Mouse (Mus musculus): ENCODE measurements at regions not wholly inside any gene's neighbourhood (a gene's known extent, or its start where the extent isn't known, plus 50 kb on each side); places are given as distances from the start of the nearest gene placed in this dataset.
"Not testable (repeated sequence)": the region's sequence is repeated elsewhere in the genome, so short reads cannot be mapped to it uniquely, and the experiment has no call there.

DNA sequence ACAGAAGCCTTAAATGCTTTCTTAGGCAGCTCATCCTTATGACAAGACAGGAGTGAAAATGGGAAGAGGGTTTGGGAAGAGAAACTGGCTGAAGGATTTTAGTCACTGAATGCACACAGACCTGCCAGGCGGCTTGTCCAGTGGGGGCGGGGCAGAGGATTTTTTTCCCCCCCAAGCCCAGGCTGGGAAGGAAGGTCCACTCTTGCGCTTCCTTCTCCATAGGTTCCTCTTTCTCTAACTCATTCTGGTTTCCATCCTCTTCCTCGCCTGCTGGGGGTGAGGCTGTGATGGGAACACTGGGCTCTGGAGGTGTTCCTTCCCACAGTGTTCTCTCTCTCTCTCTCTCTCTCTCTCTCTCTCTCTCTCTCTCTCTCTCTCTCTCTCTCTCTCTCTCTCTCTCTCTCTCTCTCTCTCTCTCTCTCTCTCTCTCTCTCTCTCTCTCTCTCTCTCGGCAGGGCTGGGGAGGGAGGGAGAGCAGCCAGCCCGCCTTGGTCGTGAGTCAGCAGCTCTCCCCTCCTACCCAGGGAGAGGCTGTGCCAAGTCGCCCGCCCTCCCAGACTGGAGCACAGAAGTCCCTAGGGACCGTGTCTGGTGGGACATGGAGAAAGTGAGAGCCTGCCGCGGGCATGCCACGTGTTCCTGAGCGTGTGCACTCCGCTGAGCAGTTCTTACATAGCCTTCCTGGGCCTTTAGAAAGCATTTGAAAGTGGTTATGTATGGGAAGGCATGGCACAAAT lies 150.0 kb downstream of the Kcnrg start:
- DNase-seq (ENCODE audit: low spot score) = peak; percentile 56

DNA sequence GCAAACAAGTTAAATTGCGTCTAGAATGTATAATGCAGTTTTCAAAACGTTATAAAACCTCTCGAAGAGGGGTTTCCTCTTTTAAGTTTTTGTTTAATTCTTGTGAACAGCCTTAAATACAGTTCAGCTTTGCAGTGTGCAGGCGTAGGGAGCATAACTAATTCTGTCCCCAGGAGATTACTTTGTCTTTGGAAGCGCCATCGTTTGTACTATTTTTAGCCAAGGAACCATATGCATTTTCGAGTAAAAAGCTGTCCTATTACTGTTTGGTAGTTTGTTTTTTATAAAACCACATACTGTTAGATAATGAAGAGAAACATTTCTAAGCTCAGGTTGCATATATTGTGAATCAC lies 150.5 kb downstream of the Kcnrg start:
- no peak for DNase-seq (ENCODE audit: low spot score)

DNA sequence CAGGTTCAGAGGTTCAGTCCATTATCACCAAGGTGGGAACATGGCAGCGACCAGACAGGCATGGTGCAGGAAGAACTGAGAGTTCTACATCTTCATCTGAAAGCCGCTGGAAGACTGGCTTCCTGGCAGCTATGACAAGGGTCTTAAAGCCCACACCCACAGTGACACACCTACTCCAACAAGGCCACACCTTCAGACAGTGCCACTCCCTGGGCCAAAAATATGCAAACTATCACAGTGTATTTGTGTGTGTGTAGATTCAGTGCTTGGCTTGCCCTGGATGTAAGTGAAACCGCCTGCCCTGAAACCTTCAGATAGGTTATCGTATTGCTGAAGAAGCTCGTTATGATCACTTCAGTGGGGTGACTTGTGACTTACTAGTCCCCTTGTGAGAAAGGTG lies 151.3 kb downstream of the Kcnrg start:
- DNase-seq (ENCODE audit: low spot score) = no peak

DNA sequence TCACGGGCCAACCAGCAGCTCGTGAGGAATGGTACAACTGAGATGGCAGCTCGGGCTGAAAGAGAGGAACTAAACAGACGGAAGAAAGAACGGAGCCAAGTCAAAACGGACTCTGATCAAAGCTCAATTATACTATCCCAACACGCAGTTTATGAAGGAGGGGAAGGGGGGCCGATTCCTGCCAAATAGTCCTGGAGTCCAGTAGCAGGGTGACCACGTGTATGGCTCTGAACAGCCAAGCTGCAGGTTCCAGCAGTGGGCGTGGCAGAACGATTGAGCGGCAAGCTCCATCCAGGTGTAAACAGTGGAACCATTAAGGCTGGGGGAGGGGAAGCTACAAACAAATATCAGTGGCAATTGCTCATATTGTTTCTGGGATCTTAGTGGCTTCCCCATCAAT lies 152.9 kb downstream of the Kcnrg start:
- not testable (repeated sequence) for DNase-seq (ENCODE audit: low spot score)

DNA sequence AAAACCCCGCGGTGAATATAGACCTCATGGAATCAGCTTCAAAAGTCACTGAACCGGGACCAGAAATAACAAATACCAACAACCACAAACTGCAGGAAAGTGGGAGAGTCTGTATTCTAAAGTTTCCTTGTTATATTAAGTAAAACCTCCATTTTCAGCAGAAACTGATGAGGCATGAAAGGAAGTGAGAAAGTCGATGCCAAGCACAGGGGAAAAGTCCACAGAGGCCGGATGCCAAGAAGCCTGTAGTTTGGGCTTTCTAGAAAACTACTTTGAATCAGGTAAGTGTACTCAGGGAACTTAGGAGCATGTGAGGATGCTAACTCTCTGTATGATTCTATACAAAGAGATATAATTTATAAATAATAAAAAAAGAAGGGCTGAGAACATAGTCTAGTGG lies 154.8 kb downstream of the Kcnrg start:
- no peak for DNase-seq (ENCODE audit: low spot score)

DNA sequence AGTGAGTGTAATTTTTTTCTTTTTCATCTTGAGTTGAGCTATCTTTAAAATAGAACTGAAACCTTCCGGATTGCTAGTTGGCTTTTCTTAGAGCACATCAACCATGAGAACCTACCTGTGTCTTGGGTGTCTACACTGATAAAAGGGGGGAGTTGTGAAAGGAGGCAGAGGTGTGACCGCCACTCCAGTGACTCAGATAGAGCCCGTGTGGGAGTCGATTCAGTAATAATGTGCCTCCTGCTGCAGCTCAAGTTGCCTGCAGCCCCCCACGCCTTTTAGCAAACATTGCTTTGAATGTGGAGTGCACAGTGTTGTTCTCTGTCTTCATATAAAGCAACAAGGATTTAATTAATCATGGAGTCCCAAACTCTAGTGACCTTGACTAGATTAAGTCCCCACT lies 162.6 kb downstream of the Kcnrg start:
- no peak for DNase-seq (ENCODE audit: low spot score)

DNA sequence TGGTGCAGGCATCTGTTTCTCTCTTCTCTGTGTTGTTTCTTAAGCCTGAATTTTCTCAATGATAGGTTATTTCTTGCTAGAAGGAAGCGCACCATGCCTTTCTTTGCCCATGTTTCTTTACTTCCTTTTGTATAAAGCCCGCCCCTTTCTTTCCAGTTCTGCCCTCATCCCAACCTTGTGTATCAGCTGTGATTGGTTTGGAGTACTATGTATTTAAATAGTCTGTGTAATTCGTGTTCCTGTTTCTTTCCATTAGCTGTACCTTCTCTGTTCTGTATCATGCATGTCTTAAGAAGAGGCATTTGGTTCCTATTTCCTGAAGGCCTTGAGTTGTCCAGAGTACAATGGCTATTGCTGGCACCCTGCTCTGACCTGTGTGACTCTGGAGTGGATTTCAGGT lies 166.9 kb downstream of the Kcnrg start:
- no peak for DNase-seq (ENCODE audit: low spot score)

DNA sequence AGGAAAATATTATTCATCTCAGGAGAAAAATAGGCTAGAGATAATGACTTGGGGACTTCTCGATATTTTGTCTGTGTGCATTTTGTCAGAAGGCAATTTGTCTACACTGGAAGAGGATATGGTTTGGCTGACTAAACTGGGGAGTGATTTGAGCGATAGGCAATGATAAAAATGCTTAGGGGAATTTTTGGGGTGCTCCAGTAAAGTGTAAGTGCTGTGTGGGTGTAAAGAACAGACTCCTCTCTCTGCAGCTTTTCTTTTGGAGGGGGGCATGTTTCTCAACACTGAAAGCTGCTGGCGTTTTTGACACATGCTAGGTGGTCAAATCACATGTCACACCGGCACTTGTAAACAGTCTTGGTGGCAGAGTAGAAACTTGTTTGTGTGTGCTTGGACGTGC lies 171.4 kb downstream of the Kcnrg start:
- no peak for DNase-seq (ENCODE audit: low spot score)

DNA sequence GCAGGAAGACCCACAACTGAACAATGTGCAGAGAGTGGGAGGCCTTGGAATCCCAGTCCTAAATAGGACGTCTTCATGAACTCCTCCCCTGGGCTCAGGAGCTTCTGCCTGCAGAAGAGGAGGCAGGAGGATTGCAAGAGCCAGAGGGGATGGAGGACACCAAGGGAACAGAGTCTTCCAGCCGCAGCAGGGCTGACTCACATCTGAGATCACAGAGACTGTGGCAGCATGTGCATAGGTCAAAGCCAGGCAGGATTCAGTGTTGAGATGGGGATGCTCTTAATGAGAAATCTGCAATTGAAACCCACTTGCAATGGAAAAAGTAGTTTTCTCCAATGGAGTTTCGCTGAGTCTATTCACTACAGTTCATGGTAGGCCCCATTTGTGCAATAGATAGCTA lies 175.9 kb downstream of the Kcnrg start:
- no peak for DNase-seq (ENCODE audit: low spot score)

DNA sequence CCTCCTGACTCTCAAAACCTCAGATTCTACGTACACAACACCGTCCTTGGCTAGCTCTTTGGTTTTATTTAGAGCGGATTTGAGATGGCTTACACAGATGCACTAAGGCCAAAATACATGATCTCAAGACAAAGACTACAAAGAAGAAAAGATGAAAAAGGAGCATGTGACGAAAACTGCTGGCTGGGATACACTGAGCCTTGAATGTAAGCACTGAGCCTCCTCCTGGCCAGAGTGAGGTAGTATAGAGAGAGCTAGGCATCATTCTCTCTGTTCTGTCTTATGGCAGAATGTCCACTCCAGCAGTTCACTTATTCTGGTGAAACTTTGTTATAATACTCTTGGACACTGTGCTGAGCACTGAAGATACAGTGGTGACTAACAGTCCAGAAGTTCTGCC lies 177.4 kb downstream of the Kcnrg start:
- no peak for DNase-seq (ENCODE audit: low spot score)

DNA sequence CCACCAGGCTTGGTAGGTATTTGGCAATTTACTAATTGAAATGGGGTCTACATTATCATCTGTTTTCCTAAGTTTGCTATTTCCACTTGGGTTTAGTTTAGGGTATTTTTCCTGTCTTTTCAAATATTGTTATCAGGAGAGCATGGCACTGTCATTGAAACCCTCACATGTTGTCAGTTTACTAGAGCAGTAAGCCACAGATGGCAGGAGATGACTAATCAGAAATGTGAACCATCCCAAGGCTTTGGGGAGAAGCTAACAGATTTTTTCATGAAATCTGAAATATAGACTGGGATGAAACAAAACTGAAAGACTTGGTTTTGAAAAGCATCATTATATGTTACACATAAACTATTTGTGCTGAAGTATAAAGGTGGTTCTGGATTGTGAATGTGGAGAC lies 178.8 kb downstream of the Kcnrg start:
- no peak for DNase-seq (ENCODE audit: low spot score)

DNA sequence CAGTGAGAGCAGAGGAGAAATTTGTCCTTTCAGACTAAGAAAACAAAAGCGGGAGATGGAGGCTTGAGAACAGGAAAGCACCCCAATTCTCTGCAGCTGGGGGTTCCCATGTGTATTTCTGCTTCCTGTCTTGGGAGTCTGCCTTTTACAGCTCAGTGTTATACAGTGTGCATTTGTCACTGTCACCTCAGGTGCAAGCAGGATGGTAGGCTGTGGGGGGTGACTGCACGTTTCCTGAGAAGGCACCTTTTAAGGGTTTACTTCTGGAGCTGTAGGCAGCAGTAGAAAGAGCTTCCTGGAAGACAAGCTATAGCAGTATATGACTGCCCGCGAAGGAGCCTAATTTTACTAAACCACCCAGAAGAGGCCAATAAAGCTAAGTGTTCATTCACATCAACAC lies 180.5 kb downstream of the Kcnrg start:
- DNase-seq (ENCODE audit: low spot score) = no peak

DNA sequence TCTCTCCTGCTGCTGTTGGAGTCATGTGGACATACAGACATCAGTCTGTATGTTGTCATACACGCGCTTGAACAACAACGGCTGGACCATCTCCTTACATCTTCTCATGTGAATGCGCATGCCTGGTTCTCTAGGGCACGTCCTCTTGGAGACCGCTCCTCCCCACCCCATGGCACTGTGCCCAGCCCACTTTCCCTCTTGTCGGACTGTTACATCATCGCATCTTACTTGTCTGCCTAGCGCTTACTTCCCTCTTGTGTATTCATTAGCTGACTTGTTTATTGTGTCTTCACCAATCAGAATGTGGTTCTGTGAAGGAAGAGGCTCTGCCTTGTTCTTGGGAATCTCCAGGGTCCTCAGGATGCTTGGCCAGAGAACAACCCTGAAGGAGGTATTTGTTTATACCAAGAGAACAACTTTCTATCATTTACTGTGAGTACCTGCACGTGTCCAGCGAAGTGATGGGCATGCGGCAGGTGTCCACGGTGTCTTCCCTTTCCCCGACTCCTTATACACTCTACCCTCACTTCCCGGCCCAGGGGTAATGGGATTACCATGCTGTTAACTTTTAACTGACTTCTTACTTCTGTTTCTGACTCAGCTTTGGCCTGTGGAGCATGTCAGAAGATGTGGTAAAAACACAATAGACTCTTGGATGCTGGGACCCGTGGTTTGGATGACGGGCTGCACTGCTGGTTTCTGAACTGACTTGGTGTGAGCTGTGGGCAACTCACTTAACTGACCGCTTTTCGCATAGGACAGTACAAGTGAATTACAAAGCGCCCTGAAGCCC lies 181.9 kb downstream of the Kcnrg start:
- no peak for DNase-seq (ENCODE audit: low spot score)

DNA sequence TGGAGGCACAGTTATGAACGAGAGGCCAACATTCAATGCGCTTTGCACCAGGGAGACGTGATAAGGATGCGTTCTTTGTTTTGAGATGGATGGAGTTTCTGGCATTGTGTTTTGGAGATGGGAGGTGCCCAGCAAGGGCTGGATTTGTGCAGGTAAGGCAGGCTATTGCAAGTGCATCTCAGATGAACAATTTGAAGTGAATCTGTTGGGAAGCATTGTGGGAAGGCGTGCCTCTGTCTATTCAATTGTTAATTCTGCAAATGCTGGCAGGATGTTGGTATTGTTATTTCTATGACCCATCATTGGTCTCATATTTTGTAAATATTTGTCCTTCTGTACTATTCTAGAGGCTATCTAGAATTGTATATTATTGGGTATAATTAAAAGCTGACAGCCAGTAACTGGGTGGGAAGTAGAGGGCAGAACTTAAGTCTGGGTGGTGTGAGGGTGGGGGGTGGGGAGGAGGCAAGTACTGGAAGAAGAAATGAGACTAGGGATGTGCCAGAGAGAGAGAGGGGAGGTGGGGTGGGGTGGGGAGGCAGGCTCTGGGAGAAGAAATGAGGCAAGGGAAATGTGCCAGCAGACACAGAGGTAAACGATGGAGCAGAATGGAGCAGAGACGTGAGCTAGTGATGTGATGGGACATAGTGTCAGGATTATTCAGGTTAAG lies 188.9 kb downstream of the Kcnrg start:
- DNase-seq (ENCODE audit: low spot score) = no peak

DNA sequence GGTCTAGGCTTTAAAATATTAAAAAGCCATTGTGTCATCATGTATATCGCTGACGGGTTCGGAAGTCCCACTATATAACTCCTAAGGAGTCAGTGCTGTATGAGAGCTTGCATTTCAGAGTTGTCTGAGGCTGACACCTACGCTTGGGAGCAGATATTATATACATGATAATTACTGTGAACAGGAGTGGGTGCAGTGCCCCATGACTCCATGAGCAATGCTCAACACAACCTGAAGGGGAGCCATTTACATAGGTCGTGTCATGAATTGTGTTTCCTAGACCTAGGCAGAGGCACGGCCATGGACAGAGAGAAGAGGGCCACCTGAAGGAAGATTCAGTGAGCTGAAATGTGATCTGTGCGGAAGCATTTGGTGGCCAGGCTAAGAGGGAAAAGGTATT lies 189.4 kb downstream of the Kcnrg start:
- no peak for DNase-seq (ENCODE audit: low spot score)

DNA sequence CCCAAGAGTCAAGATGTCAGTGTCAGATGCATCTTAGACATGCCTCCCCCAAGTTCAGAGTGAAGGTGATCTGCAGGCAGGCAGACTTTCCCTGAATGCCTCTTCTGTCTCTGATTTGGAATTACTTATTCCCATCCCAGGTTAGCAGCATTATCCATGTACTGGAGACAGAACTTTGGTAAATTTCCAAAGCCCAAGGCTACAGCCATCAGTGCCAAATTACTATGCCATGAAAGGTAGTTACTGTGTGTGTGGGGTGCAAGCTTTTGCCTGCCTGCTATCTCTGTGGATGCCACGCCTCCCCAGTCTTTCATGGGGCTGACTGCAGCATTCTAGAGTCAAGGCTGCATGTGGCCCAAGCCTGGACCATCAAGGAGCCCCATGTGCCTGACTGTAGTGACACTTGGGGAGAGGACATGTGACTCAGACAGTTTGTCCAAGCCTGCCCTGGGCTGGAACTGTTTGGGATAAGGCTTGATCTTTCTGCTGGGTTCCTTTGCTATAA lies 196.2 kb downstream of the Kcnrg start:
- DNase-seq (ENCODE audit: low spot score) = no peak

DNA sequence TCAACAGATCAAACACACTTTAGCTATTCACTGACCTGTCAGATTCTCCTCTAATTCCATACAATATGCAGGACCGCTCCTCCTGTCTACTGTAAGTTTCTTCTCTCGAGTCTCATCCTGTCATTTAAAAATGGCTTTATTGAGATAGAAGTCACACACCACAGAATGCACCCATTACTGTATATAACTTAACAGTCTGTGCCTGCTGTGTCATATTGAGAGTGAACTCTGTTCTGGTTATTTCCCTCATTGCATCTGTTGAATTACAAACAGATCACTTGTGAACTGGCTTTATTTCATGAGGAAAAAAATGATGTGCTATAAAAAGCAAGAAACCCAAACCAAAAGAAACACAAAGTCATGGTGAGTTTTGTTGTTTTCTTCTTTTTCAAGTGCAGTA lies 198.2 kb downstream of the Kcnrg start:
- no peak for DNase-seq (ENCODE audit: low spot score)

DNA sequence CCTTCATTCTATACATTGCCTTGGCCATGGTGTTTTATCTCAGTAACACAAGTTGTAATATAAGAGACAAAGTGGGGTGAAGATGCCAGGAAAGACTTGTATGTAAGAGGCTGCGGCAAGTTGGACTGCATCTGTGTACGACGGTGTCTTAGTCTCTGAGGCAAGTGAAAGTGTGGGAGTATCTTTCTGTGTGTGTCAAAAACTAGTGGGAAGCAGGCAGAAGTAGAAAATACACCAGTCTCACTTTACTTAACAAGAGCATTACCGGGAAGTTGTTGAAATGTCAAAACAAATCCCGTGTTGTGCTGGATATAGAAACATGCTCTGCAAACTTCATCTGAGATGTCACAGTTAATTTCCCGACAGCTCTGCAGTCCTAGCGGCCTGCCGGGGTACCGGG lies 200.9 kb downstream of the Kcnrg start:
- DNase-seq (ENCODE audit: low spot score) = no peak

DNA sequence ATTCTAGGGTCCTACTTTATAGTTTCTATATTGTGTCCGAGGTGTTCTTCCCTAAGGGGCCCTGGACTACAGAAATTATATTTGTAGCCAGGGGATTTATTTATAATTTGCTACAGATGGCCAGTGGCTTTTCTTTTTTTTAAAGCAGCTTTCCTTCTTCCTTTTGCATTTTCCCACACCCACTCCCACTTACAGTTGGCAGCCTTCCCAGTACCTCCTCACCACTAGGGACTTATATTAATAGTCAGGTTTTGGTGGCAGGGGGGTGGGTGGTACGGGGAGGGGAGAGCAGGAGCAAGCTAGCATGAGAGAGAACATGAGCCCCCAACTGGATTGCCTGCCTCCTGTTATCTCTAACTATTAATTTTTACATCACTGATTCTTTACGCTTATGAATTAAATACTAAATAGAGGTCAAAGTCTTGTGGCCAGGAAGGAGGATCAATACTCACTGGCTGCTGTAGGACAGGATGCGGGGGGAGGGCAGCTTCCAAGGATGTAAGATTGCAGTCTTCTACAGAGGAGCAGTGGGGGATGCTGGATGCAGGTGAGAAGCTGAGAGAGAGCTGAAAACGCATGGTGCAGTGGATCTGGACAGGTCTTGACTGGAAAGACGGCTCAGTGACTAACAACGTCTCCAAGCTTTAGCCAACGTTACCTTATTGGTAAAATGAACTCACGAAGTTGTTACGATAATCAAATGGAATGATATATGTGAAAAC lies 202.6 kb downstream of the Kcnrg start:
- no peak for DNase-seq (ENCODE audit: low spot score)

DNA sequence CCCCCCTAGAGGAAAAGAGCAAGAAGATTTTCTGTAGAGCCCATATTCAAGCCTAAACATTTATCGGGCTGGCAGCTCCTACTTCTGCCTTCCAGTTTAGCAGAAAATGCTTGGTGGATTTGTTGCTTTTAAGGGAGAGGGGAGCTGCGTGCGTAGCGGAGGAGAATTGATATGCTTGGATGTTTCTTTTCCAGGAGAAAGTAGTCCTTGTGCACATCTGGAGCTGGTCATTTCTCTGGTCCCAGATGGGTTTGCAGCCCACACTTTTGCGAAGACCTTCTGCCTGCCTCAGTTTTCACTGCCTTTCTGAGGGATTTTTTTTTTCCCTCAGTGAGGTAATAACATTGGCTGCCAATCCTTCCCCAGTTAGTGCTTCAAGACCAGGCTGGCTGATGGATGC lies 203.6 kb downstream of the Kcnrg start:
- no peak for DNase-seq (ENCODE audit: low spot score)

DNA sequence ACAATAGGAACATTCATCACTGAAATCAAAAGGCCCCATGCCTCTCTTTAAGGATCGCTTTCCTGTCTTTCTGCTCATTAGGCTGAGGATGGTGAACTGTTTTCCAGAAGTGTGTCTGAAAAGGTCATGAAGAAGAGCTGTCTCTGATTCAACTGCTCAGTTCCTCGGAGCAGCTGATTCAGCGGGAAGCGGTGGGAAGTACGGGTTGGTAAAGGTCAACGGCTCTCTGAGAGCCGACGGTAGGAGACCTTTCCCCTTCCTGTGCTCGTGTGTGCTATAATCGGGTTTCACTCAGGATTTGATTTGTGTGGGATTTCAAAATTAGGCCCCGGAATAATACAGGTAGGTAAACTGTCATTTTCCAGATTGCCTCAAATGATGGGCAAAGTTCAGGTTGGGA lies 210.5 kb downstream of the Kcnrg start:
- no peak for DNase-seq (ENCODE audit: low spot score)

DNA sequence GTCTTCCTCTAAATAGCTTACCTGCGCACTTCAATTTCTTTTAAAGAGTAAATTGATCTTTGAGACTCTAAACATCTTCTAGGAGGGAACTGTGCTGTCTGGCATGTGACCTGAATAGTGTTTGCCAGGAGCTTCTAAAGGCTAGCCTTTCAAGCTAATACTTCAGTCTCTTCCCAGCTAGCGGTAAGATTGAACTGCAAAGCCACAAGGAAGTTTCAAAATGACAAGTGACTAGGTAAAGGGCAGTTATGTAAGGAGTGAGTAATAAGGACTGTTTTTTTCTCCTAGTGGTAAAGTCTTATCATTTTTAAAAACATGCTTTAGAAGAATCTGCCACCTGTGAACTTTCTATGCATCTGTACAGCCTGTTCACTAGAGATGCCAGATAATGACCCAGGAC lies 211.1 kb downstream of the Kcnrg start:
- no peak for DNase-seq (ENCODE audit: low spot score)

DNA sequence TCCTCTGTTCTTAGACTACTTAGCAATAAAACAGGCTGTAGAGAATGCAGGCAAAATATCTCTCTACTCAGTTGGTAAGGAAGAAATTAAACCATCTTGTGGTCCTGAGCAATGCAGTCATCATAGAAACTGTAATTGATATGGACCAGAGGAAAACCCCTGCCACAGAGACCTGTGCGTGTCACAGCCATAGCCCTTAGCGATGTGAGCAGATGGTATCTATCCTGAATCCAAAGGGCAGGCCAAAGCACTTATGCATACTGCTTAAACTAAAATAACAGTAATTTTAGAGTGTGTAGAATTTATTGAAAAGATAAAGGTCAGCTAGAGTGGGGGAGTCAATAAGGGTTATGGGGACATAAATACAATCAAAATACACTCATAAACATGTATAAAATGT lies 212.0 kb downstream of the Kcnrg start:
- DNase-seq (ENCODE audit: low spot score) = no peak

Measured in urinary bladder, postnatal 25 days (tissue).